Mouse (Mus musculus) ES-E14 (cell line): ENCODE data around the gene 1700093K21Rik.

ENCODE experiments used
- CHD2 ChIP-seq: IDR thresholded peaks from 2 replicates; pipeline ENCODE4 v1.6.1; 2014; ENCODE audit warnings: mild to moderate bottlenecking, low read depth, low read length, inconsistent platforms
- MAFK ChIP-seq: IDR thresholded peaks from 2 replicates; pipeline ENCODE4 v1.6.1; 2014; ENCODE audit warnings: mild to moderate bottlenecking, low read depth, low read length, inconsistent platforms; ENCODE audit not compliant: insufficient read depth

- TF ChIP-seq MAFK (no peak), CHD2 (no peak)
Observed at GRCm38 (mm10) chr11:23557039-23557630, 36.2 kb upstream of the 1700093K21Rik start.
